Mouse (Mus musculus): Measurements from ENCODE around the gene Copg1. TPM values are rescaled to one million over a fixed set of nuclear protein-coding genes. Genes with fewer than 3 reads are reported as not detected.

The Copg1 gene
- total RNA-seq, 4 experiments from 2014 or later = 26.5 to 33.6 (median 28.8) TPM

DNA sequence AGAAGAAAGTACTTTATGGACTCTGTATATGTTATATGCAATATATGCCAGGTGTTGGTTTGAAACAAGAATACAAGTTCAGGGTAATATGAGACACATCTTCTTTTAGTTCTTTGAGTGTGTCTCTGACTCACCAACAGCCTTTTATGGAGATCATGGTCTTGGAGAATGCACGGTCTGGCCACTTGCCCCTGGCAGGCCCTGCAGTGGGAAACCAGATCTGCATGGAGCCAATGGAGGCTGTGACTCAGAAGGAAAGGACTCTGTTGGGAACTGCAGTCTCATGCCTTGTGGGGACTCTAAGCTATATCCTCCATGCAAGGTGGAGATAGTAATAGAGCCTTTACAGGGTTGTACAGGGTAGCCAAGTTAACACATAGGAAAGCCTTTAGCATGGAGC is 12.5 kb upstream of the Copg1 start:
- peak; percentile 90 to 94 for DNase-seq (ENCODE audit: low spot score in 2 of 2)

DNA sequence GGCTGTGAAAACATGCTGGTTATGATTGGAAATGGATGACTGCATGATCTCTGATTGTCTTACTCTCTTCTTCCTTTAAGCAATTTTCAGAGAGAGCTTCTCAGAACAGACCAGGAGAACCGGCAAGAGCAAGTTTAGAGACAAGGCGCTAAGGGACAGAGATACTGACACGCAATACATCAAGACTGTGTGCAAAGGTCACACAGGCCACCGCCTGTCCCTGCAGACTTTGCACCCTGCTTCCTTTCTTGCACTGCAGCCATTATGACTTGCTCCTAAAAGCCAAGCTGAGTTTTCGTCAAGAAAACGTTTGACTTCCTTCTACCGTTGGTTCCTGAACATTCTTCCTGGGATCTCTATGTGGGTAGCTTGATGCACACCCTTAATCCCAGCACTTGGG is 12.1 kb upstream of the Copg1 start:
- no peak for DNase-seq (ENCODE audit: low spot score in 2 of 2)

DNA sequence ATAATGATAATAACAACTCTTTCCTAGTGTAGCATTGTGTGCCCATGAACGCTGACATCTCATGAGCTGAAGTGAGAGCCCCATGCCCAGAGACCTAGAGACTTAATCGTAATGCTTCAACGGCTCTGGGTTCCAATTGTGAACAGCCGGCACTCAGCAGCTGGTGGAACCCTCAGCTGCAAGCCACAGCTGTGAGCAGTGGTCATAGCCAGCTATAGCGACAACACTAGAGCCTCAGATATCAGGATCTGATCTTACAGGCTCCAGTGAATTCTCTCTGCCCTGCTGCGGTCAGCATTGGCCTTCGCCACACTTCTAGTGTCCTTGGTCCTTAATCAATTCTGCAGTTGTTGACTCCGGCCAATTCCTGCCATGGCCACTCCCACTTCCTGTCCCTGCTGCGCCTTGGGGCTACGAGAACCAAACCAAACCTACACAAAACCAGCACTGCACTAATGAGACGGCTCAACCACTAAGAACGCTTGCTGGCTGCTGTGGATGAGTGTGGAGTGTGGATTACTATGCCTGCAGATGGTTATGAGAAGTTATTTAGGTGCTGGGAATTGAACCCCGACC is 11.5 kb upstream of the Copg1 start:
- DNase-seq (ENCODE audit: low spot score in 2 of 2) = peak in 1 of 2 experiments; percentile 39

DNA sequence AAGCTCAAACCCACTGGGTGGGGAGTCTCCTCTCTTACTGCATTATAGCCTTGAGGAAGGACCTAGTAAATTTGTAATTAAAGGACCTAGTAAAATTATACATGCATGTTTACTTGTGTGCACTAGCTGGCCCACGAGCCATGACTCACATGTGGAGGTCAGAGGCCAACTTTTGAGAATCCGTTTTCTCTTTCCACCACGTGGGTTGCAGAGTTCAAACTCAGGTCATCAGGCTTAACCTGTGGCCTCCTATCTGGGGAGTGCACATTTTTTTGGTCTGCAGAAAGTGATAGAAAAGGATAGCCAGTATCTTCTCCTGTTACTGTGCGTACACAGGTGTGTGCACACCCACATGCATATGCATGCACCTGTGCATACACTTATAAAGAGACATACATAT is 8.6 kb upstream of the Copg1 start:
- DNase-seq (ENCODE audit: low spot score in 2 of 2) = no peak

DNA sequence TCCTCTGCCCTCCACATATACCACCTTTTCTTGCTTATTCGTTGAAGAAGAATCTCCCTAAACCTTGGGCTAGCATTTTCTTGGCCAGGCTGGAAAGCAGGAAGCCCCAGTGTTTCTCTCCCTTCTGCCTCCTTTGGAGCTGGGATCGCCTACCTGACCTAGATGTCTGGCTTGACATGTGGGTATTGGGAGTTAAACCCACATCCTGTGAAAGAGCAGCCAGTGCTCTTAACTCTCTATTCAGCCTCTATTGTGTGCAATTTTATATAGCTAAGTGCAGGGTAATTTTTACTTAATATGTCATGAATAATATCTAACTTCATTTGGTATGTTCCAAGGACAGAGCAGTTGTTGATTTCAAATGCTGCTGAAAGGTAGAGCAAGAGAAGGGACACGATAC is 8.0 kb upstream of the Copg1 start:
- DNase-seq (ENCODE audit: low spot score in 2 of 2) = no peak

DNA sequence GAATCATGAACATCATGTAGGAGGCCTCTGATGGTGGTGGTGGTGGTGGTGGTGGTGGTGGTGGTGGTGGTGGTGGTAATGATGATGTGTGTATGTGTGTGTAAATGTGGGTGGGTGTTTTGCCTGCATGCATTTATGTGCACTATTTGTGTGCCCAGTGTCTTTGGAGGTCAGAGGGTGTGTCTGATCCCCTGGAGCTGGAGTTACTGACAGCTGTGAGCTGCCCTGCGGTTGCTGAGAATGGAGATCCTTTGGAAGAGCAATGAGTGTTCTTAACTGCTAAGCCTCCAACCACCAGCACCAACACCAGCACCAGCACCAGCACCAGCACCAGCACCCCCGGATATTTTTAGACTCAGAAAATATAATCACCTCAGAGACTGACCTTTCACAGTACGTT is 5.4 kb upstream of the Copg1 start:
- DNase-seq (ENCODE audit: low spot score in 2 of 2) = no peak

DNA sequence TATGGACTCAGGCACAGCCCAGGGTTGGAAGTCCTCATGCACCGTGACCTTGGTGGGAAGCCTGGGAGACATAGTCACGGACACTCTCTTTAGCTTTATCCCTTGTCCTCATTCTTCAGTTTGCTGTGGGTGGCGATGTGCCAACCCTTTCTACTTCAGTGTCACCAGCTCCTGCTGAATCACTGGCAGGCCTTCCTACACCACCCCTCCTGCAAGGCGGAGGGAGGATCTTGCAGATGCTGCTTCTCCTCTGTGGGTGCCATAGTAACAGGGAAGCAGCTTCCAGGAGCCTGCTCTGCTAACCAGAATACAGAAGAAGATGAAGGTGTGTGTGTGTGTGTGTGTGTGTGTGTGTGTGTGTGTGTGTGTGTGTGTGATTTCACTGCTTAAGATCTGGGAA is 4.8 kb upstream of the Copg1 start:
- DNase-seq (ENCODE audit: low spot score in 2 of 2) = no peak

DNA sequence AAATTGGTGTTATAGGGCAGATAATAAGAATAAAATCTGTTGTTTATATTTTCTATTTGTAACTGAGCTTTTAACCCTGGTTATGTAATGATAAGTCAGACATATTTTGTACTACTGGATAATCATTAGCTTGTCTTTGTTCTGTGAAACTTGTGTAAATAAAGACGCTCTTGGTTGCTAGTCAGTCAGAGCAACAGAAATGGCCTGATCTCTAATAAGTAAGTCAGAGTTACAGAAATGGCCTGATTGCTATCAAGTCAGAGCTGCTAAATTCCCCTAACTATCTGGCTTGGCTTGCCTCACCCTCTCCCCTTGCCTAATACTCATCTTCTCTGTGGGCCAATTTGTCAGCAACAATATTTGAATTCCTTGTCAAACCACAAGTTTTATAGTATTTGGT is 893 bp upstream of the Copg1 start:
- DNase-seq (ENCODE audit: low spot score in 2 of 2) = no peak

DNA sequence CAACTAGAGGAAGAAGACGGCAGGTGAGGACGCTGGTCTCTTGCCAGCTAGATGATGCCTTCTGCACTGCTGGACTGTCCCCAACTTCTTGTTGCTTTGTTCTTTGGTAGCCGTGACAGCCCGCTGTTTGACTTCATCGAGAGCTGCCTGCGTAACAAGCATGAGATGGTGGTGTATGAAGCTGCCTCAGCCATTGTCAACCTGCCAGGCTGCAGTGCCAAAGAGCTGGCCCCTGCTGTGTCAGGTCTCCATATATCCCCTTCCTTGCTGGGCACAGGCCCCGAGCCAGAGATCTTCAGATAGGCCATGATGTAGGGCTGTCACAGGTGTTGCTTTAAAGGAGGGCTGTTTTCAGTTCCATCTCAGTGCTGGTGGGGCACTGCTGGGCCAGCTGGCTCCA is 6.3 kb downstream of the Copg1 start:
- DNase-seq (ENCODE audit: low spot score in 2 of 2) = no peak

DNA sequence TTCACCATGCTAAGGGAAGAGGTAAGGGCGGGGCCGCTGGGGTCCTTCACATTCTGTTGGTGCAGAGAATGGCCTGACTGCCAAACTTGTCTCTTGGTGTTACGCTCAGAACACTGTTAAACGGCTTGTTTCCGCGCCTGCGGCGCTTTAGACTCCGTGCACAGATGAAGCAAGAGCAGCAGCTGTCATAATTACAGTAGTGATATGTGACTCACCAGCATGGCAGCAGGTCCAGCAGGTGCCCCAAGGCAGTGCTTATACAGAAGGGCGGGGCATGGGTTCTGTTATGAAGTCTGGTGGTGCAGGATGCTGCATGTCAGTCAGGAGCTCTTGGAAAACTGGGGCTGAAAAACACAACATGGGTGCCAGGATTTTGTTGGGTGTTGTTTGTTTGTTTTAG is 10.4 kb downstream of the Copg1 start:
- DNase-seq (ENCODE audit: low spot score in 2 of 2) = no peak

DNA sequence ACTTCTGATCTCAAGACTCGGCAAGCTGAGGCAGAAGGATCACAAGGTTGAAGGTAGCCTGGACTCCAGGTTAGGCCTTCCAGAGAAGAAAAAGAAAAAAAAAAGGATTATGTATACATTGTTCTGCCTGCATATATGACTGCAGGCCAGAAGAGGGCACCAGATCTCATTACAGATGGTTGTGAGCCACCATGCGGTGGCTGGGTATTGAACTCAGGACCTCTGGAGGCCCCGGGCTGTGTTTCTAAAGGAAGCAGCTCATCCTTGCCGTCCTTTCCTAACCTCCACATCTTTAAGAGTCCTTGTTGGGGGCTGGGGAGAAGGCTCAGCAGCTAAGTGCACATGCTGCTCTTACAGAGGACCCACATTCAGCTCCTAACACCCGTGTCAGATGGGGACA is 19.0 kb downstream of the Copg1 start:
- no peak for DNase-seq (ENCODE audit: low spot score in 2 of 2)

DNA sequence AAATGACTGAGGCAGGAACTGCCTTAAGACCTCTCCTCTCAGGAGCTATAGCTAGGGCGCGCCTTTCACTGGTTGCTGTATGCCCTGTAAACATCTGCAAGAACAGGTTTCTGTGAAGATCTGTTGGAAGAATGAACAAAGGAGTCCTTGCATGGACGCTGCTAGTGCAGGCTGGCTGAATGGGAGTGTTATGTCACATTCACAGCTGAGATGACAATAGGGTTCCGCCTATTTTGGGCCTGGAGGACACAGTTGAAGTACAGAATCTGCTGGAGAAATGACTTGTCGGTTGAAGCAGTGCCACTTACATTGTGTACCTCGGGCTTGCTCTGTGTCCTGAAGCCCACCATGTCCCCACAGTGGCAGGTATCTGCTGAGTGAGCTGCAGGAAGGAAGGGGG is 21.6 kb downstream of the Copg1 start:
- DNase-seq (ENCODE audit: low spot score in 2 of 2) = no peak

DNA sequence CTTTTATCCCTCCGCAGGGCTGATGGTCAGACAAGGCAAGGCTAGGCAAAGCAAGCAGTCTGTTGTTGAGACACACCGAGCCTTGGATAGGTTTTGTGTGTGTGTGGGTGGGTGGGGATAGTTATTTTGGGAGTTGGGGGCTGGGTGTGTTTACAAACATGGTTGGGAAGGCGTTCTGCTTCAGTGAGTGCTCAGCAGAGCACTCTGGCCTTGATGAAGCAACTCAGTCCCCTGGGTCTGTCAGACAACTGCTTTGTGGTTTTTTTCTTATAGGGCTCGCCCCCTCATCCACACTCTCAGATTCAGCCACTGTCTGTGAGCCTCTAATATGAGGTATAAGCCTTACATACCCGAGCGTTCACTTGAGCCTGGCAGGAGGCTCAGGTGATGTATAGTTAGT is 23.9 kb downstream of the Copg1 start:
- no peak for DNase-seq (ENCODE audit: low spot score in 2 of 2)

DNA sequence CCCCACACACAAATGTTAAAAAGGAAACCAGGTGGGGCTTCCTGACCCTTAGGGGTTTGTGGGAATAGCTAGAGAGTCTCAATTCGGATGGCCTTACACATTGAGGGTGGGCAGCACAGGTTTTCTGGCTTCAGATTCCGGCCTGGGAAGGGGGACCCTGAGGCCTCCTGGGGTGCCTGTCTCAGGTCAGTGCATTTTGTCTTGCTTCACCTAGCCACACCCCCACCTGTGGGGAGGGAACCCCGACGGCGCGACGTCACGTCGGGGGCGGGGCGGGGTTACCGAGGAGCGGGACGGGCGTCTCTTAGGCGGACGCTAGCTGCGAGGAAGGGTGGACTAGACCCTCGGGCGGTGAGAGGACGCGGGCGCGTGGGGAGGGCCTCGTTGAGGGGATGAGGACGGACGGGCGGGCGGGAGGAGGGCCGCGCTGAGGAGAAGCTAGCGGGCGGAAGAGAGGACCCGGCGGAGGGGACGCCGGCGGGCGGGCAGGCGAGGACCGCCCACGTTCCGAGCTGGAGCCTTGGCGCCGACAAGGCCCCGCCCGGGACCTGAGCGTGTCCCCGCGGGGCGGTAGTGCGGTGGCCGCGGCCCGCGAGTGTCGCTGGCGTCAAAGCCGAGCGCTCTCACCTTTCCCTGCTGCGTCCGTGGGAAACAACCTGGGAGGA is 26.2 kb downstream of the Copg1 start, which contains the start of gene Hmces:
Gene Hmces, plus strand, starts transcription at position 275 of the 665 bp plus-strand sequence.
- peak; percentile 17 to 28 for DNase-seq (ENCODE audit: low spot score in 2 of 2)

DNA sequence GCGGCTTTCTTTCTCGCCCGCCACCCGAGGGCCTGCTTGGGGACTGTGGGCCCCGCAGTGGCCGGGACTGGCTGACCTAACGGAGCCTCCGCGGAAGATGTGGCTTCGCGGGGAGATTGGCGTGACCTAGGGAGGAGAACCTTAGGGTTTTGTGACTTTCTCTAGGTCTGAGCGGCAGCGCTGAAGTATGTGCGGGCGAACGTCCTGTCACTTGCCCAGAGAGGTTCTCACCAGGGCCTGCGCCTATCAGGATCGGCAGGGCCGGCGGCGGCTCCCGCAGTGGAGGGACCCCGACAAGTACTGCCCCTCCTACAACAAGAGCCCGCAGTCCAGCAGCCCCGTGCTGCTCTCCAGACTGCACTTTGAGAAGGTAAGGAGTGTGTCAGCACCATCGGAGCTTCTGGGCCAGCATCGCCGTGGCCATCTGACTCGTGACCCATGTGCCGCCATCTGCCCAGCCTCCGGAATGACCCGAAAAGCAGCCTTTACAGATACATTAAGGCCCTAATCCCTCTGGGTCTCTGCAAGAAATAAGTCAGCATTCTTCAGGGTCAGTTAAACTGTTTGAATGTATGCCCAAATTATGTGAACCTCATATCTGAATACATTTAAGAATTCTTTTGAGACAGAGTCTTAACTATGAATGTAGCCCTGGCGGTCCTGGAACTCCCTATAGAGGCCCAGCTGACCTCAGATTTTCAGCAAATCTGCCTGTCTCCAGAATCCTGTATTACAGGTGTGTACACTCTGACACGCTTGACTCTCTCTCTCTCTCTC is 26.9 kb downstream of the Copg1 start:
- no peak for DNase-seq (ENCODE audit: low spot score in 2 of 2)

DNA sequence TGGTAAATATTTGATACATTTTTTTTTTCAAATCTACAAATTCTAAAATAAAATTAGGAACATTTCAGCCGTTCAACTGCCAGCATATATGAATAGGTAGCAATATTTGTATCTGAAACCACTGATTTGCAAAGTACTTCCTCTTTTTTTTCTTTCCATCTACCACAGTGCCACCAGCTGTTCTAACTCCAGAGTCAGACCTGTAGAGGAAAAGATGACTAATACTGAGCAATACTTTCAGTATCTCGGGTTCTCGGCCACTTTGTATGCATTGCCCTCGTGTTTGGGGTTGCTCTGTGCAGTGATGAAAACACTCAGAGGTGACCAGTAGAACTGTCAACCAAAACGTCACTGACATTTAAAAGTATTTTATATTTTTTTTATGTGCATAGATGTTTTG is 28.3 kb downstream of the Copg1 start:
- DNase-seq (ENCODE audit: low spot score in 2 of 2) = no peak

DNA sequence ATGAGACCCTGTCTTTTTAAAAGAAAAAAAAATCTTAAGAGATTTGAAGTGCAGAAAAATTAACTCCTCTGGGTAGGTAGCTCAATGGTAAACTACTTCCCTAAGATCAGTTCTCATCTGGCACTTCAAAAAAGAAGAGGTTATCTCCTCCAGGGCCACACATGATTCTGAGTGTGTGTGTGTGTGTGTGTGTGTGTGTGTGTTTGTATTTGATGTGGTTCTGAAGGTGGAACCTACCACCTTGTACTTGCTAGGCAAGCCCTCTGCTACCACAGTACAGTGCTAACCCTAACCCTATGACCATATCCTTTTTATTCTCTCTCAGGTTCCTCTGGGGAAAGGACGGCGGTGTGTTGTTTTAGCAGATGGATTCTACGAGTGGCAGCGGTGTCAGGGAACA is 33.6 kb downstream of the Copg1 start:
- DNase-seq (ENCODE audit: low spot score in 2 of 2) = no peak

DNA sequence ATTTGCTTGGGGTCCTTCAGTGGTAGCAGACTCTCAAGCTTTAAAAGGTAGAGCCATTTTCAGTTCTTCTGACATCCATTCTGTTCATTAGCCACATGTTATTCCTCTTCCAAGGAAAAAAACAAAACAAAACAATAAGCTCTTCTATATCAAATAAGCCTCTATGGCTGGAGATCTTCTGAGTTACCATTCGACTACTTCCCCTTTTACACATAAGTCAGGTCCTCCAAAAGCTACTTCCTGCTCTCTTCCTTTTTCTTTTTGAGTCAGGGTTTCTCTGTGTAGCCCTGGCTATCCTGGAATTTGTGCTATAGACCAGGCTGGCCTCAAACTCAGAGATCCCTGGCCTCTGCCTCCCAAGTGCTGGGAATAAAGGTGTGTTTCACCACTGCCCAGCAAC is 36.0 kb downstream of the Copg1 start:
- no peak for DNase-seq (ENCODE audit: low spot score in 2 of 2)

DNA sequence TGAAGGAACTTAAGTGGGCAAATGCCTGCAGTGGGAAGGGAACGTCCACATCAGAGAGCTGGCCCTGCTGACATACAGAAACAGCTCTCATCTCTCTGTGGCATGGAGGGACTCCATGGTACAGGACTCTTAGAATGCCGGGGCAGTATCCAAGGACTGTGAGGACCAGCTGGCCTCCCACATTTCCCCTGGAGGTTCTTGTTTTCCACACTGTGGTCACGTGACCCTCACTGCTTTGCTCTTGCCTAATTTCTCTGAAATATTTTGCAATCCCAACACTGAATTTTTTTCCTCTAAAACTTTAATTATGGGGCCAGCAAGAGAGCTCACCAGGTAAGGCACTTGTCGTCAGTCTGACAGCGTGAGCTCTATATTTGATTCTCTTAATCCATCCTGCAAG is 47.4 kb downstream of the Copg1 start:
- peak; percentile 3 to 9 for DNase-seq (ENCODE audit: low spot score in 2 of 2)

DNA sequence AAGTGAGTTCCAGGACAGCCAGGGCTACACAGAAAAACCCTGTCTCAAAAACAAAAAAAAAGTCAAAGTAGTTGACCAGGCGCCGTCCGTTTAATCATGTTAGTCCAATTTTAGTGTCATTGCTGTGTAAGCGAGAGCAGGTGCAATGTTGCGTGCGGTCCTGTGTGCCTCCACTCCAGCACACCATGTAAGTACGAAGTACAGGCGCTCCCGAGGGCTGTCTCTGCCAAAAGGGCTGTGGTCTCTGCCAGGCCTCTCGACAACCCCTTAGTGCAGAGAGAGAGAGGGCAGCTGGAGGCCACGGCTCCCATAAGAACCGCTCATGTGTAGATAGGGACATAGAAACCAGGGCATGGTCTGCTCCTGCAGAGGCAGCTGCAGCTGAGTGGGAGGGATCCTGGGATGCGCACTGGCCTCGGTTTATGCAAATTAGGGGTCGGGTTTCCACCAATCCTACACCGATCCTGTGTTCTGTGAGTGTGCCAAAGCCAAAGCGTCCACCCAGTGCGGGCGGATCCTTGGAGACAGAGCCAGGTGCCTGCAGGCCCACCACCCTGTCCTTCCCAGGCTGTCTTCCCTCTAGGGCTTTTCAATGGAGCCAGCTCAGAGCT is 49.7 kb downstream of the Copg1 start:
- no peak for DNase-seq (ENCODE audit: low spot score in 2 of 2)

DNA sequence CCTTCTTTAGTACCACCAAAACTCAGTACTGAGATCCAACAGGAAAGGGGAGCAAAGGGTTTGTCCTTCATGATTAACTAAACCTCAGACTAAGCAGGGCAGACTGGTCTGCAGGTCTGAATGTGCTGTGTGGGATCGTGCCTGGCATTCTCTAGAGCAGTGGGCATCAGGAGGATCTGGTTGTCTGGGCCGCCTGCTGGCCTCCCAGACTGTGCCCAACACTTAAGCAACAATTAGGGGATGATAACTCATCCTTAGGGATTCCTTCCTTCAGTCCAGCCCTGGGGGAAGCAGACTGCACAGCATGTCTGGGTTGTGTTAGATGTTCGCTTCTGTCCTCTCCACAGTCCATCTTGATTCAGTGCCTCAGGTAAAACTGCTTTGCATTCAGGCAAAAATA is 51.3 kb downstream of the Copg1 start:
- no peak for DNase-seq (ENCODE audit: low spot score in 2 of 2)

DNA sequence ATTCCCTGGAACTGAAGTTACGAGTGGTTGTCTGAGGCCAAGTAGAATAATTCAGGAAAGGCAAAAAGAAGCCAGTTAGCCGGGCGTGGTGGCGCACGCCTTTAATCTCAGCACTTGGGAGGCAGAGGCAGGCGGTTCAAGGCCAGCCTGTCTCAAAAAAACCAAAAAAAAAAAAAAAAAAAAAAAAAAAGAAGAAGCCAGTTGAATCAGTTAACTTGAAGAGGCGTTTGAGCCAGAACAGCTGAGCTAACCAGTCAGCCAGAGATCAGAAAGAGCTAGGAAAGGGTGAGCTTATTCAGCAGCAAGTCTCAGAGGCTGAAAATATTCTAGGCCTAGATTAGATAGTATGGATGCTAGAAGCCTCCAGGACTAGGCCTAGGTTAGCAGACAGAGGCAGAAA is 54.6 kb downstream of the Copg1 start:
- DNase-seq (ENCODE audit: low spot score in 2 of 2) = no peak
